Mouse (Mus musculus) right cerebral cortex, postnatal 14 days (tissue): Measurements from ENCODE around the gene Ech1.
A peak's percentile ranks its signal among the peaks of the same experiment; 100 is the strongest.

Source experiments
- DNase-seq: peaks from one replicate; pipeline ENCODE4 v3.0.0; 2022

Ech1 gene

DNA sequence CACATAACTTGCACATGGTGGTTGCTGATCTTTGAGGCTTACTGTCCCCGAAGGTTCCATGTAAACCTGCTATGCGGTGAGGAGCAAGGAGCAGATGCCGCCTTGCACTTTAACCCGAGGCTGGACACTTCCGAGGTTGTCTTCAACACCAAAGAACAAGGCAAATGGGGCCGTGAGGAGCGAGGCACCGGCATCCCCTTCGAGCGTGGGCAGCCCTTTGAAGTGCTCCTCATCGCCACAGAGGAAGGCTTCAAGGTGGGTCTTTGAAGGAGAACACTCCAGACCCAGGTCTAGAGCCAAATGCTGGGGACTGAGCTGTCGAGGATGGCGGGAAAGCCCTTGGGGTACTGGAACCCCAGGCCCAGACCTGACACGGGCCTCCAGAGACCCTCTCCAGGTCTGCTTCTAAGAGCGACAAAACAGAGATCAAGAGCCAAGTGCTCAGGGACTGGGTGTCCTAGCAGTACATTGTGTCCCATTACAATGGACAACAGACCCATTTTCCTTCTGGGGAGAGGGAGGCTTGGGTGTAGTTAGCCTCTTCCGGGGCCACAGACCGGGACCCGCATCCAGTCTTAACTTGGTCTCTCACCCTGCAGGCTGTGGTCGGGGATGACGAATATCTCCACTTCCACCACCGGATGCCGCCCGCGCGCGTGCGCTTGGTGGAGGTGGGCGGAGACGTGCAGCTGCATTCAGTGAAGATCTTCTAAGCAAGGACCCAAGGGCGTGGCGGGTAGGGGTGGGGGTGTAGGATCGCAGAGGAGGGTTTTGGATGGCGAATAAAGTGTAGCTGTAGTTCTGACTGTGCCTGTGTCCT lies 40.7 kb downstream of the Ech1 start:
- peak; percentile 78 for DNase-seq

DNA sequence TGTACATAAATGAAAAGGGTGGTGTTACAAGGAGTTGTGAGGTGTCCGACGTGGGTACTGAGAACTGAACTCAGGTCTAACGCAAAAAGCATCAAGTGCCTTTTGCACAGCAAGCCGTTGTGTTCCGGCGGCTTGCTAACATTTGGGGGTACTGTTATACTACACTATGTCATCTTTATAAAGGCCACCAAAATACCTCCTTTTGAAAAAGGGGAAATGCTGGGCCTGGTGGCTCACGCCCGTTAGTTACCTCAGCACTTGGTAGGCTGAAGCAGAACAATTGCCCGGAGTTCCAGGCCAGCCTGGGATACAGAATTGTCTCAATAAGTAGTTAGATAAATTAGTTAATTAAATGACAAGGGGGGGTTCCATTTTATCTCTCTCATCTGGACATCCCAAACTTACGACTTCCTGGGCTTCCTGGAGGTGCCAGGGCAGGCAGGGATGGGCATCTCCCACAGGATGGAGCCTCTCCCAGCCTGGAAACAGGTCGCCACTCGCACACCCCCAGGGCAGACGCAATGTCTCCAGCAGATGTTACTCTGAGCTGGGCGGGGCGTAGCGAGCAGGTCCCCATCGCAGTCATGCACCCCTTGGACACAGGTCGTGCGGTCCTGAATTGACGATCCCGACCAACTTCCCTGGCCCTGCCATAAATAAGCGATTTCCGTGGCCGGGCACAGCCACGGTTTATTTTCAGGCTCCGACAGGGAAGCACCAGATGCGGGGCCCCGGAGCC lies 41.9 kb downstream of the Ech1 start:
- no peak for DNase-seq

DNA sequence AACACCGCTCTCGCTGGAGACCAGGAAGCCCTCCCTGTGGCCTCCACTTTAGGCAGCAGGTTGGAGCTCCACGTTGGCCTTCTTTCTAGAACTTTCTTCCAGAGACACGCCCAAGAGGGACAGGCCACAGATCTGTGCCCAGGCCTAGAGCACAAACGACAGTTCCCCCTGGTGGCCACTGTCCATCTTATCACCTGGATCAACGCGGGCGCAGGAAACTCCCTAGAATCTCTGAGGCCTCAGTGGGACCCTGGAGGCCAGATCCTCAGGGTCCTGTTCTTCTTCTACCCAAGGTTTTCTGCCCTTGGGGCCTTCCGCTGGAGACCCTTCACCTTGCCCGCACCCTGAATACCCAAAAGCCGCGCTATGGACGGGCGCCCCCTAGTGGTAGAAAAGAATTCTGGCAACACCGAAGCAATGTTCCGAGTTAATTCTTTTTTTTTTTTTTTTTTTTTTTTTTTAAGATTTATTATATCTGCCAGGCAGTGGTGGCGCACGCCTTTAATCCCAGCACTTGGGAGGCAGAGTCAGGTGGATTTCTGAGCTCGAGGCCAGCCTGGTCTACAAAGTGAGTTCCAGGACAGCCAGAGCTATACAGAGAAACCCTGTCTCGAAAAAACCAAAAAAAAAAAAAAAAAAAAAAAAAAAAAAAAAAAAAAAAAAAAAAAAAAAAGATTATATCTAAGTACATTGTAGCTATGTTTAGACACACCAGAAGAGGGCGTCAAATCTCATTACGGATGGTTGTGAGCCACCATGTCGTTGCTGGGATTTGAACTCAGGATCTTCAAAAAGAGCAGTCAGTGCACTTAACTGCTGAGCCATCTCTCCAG lies 42.7 kb downstream of the Ech1 start:
- DNase-seq: peak; percentile 64

DNA sequence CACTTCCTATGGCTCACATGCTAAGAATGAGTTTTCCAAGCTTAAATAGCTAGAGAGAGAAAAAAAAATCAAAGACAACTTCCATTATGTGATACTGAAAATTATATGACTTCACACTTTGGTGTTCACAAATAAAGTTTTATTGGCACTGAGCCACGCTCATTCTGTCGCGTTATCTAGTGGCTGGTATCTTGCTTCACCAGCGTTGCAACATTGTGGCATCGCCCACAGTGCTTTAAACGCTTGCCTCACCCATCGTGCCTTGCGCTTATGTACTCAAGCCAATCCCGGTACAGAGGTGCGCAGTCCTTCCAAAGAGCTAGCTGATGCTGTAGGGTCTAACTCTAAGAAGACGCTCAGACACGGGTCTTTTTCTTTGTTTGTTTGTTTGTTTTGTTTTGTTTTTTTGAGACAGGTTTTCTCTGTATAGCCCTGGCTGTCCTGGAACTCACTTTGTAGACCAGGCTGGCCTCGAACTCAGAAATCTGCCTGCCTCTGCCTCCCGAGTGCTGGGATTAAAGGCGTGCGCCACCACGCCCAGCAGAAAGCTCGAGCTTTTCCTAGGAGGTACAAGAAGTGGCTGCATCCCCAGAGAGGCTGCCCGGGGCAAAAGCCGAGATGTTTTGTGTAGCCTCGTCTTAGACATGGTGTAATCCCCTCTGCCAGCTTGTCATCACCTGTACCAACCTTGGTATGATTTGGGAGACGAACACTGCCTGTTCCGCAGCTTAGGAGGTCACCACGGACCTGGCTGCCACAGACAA lies 46.1 kb downstream of the Ech1 start:
- no peak for DNase-seq

DNA sequence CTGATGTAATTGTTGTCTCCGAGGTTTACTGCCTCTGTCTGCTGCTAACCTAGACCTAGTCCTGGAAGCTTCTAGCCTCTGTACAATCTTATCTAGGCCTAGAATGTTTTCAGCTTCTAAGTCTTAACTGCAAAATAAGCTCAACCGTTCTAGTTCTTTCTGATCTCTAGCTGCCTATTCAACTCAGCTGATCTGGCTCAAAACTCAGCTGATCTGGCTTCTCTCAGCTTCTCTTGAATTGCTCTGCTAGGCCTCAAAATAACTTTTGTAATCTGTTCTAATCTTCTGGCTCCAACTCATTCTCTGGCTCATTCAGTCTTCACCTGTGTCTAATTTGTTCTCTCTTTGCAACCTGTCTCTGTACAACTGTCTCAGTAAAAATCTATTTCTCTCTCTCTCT lies 49.5 kb downstream of the Ech1 start:
- DNase-seq: no peak

DNA sequence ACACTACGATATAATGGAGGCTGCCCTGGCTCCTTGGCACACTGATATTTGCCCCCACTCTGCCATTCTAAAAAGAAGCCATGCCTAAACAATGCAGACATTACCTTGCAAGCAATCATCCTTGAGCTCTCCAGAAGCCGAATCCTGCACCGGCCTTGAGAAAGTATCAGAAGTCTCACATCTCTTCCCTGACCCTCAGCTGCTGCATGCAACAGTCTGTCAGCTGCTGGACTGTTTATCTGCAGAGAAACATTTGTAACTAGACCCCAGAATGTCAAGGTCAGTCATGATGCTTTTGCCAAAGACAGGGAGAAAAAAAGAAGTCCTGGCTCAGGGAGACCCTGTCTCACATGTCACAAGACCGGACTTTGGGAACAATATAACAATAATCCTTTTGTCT lies 51.1 kb downstream of the Ech1 start:
- DNase-seq: no peak

DNA sequence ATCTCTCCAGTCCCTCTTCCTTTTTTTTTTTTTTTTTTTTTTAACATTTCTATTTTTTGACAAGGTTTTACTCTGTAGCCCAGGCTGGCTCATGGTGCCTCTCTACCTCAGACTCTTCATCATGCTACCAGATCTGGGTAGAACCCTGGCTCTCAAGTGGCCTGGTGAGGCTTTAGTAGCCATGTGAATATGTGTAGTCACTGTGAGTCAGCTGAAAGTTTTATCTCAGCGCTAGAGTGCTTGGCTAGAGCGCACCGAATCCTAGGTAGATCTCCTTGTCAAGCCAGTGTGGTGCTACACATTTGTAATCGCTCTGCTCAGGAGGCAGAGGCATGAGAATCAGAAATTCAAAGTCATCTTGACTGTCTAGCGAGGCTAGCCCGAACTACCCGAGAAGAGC lies 52.1 kb downstream of the Ech1 start:
- DNase-seq: no peak

DNA sequence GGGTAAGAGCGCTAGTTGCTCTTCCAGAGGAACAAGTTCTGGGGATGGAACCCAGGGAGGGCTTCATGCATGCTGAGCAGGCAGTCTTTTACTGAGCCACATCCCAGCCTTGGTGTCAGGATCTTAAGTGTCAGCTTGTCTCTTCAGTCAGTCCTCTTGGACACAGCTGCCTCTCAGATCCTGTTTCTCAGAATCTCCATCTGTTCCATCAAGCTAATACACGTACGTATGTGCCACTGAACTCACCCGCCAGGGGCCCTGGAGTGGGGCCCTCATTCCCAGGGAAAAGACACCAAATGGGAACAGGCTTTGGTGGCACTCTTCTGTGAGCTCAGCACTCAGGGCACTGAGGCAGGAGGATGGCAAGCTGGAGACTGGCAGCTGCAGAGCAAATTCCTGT lies 52.8 kb downstream of the Ech1 start:
- DNase-seq: no peak

DNA sequence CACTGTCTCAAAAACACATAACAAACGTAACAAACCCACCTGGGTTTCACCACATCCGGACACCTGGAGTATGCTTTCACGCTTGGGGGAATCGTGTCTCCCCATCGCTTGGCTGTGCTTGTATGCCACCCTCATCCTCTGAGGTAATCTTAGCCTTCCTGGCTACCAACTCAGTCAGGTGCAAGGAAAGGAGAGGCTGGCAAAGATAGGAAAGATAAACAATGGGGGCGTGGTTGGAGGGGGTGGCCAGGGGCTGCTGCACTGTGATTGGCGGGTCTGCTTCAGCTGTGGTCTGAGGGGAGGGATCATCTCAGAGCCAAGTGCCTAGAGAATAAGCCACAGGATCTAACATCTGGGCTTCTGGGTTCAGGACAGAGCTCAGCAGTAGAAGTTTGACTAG lies 54.6 kb downstream of the Ech1 start:
- no peak for DNase-seq

DNA sequence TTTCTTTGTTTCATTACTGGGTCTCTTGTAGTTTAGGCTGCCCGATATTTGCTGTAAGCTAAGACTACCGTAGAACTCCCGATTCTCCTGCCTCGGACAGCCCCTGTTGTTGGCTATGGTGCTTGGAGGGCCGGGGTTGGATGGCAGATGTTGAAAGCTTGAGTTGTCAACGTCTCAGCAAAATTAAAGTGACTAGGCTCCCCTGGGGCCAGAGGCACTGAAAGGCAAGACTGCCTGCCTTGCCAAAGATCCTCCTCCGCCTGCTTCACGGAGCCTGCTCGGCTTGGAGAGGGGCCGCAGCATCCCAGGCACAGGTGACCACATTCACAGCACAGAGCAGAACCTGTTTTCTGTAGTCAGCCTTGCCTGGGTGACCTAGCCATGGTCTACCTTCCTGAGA lies 55.5 kb downstream of the Ech1 start:
- DNase-seq: no peak

DNA sequence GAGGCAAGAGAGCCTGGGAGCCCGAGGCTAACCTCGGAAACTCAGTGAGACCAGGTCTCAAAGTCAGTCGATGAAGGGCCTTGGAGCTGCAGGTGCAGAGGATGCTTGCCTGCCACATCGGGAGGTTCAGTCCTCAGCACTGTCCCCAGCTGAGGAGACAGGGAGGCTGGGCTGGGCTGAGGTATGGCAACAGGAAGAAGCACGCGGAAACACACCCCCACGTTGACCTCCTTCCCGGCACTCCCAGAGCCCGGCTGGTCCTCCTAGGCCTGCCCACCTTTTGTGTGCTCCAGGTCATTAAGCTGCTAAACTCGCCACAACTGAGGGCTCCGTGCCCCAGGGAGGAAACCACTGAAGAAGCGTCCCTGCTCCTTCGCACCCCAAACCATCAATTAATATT lies 56.2 kb downstream of the Ech1 start, which contains the start of gene Capn12:
Gene Capn12 (plus strand): TSS at position 224 of the 400 bp plus-strand sequence.
- no peak for DNase-seq
